Mouse (Mus musculus): ENCODE results near the gene Cldn10. TPM values are rescaled to one million over a fixed set of nuclear protein-coding genes. Genes with fewer than 3 reads are reported as not detected.

Cldn10 gene
- polyA plus RNA-seq, 1 experiment, result 1.4 TPM

- WGBS, result 94% methylated on average over 6 of the region's 6 CpGs
- peaks cover 3% of the 10 kb centered on the region; the same call in 1 of the 2 replicates for H3K4me1 ChIP-seq (ENCODE audit: control insufficient read depth, insufficient read depth, insufficient read length)
- no peaks in the 10 kb centered on the region for H3K27me3 ChIP-seq (ENCODE audit: control insufficient read depth, insufficient read depth, low read length)
- DNase-seq (ENCODE audit: low read depth in 1 of 2, low spot score in 2 of 2), result no peak
- no peak overlapping the region for H3K4me3 ChIP-seq (ENCODE audit: extremely low read depth, insufficient read depth, insufficient read length)
- H3K27ac ChIP-seq (ENCODE audit: insufficient read depth, low read length), result no peak overlapping the region
- H3K36me3 ChIP-seq (ENCODE audit: control insufficient read depth, insufficient read depth, low read length), result no peaks in the 10 kb centered on the region
- TF ChIP-seq CTCF (IDR thresholded peaks at IDR 0.05; ENCODE audit: extremely low read depth, insufficient read depth, insufficient read length, insufficient replicate concordance), result no peak
- no peak for TF ChIP-seq POLR2A (IDR thresholded peaks at IDR 0.05; ENCODE audit: low read depth, low read length)
Measured at GRCm38 (mm10) chr14:118833241-118833640, 45.5 kb downstream of the Cldn10 start.

GRCm38 (mm10) chr14:118834313-118834712 is 46.6 kb downstream of the Cldn10 start:
- WGBS, result 2% methylated on average over 7 of the region's 7 CpGs
- peak overlapping the region; percentile 90 for H3K27ac ChIP-seq (ENCODE audit: insufficient read depth, low read length)
- peak; percentile 26 to 76 for DNase-seq (ENCODE audit: low read depth in 1 of 2, low spot score in 2 of 2)

GRCm38 (mm10) chr14:118836145-118836544 is 48.4 kb downstream of the Cldn10 start:
- no peak overlapping the region for H3K4me3 ChIP-seq (ENCODE audit: extremely low read depth, insufficient read depth, insufficient read length)
- no peaks in the 10 kb centered on the region for H3K27me3 ChIP-seq (ENCODE audit: control insufficient read depth, insufficient read depth, low read length)
- DNase-seq (ENCODE audit: low read depth in 1 of 2, low spot score in 2 of 2), result no peak
- TF ChIP-seq CTCF (IDR thresholded peaks at IDR 0.05; ENCODE audit: extremely low read depth, insufficient read depth, insufficient read length, insufficient replicate concordance) (no peak), POLR2A (IDR thresholded peaks at IDR 0.05; ENCODE audit: low read depth, low read length) (no peak)
- H3K36me3 ChIP-seq (ENCODE audit: control insufficient read depth, insufficient read depth, low read length), result no peaks in the 10 kb centered on the region
- 95% methylated on average over 11 of the region's 11 CpGs for whole genome bisulfite sequencing
- H3K27ac ChIP-seq (ENCODE audit: insufficient read depth, low read length), result no peak overlapping the region
- H3K4me1 ChIP-seq (ENCODE audit: control insufficient read depth, insufficient read depth, insufficient read length), result peaks cover 3% of the 10 kb centered on the region; the same call in 1 of the 2 replicates

More at GRCm38 (mm10) chr14:118834313-118834712, 46.6 kb downstream of the Cldn10 start:
- H3K4me3 ChIP-seq (ENCODE audit: extremely low read depth, insufficient read depth, insufficient read length), result no peak overlapping the region
- peaks cover 3% of the 10 kb centered on the region; the same call in 1 of the 2 replicates for H3K4me1 ChIP-seq (ENCODE audit: control insufficient read depth, insufficient read depth, insufficient read length)
- TF ChIP-seq POLR2A (IDR thresholded peaks at IDR 0.05; ENCODE audit: low read depth, low read length), result no peak
- no peak for TF ChIP-seq CTCF (IDR thresholded peaks at IDR 0.05; ENCODE audit: extremely low read depth, insufficient read depth, insufficient read length, insufficient replicate concordance)
- no peaks in the 10 kb centered on the region for H3K27me3 ChIP-seq (ENCODE audit: control insufficient read depth, insufficient read depth, low read length)
- no peaks in the 10 kb centered on the region for H3K36me3 ChIP-seq (ENCODE audit: control insufficient read depth, insufficient read depth, low read length)

GRCm38 (mm10) chr14:118836754-118837153 is 49.0 kb downstream of the Cldn10 start:
- H3K27ac ChIP-seq (ENCODE audit: insufficient read depth, low read length), result no peak overlapping the region
- TF ChIP-seq CTCF (IDR thresholded peaks at IDR 0.05; ENCODE audit: extremely low read depth, insufficient read depth, insufficient read length, insufficient replicate concordance), result no peak
- TF ChIP-seq POLR2A (IDR thresholded peaks at IDR 0.05; ENCODE audit: low read depth, low read length), result no peak
- H3K36me3 ChIP-seq (ENCODE audit: control insufficient read depth, insufficient read depth, low read length), result no peaks in the 10 kb centered on the region
- no peak overlapping the region for H3K4me3 ChIP-seq (ENCODE audit: extremely low read depth, insufficient read depth, insufficient read length)
- no peak for DNase-seq (ENCODE audit: low read depth in 1 of 2, low spot score in 2 of 2)
- no peaks in the 10 kb centered on the region for H3K27me3 ChIP-seq (ENCODE audit: control insufficient read depth, insufficient read depth, low read length)
- H3K4me1 ChIP-seq (ENCODE audit: control insufficient read depth, insufficient read depth, insufficient read length), result peaks cover 3% of the 10 kb centered on the region; the same call in 1 of the 2 replicates
- WGBS, result 83% methylated on average over 7 of the region's 7 CpGs

- DNase-seq (ENCODE audit: low read depth in 1 of 2, low spot score in 2 of 2), result no peak
- H3K4me3 ChIP-seq (ENCODE audit: extremely low read depth, insufficient read depth, insufficient read length), result no peak overlapping the region
- H3K36me3 ChIP-seq (ENCODE audit: control insufficient read depth, insufficient read depth, low read length), result no peaks in the 10 kb centered on the region
- TF ChIP-seq POLR2A (IDR thresholded peaks at IDR 0.05; ENCODE audit: low read depth, low read length), result no peak
- no peak for TF ChIP-seq CTCF (IDR thresholded peaks at IDR 0.05; ENCODE audit: extremely low read depth, insufficient read depth, insufficient read length, insufficient replicate concordance)
- peaks cover 3% of the 10 kb centered on the region for H3K4me1 ChIP-seq (ENCODE audit: control insufficient read depth, insufficient read depth, insufficient read length)
- 72% methylated on average over 8 of the region's 8 CpGs for WGBS
- no peaks in the 10 kb centered on the region for H3K27me3 ChIP-seq (ENCODE audit: control insufficient read depth, insufficient read depth, low read length)
- H3K27ac ChIP-seq (ENCODE audit: insufficient read depth, low read length), result no peak overlapping the region
Measured at GRCm38 (mm10) chr14:118838556-118839120, 50.9 kb downstream of the Cldn10 start.

- H3K27ac ChIP-seq (ENCODE audit: insufficient read depth, low read length), result no peak overlapping the region
- H3K36me3 ChIP-seq (ENCODE audit: control insufficient read depth, insufficient read depth, low read length), result no peaks in the 10 kb centered on the region
- DNase-seq (ENCODE audit: low read depth in 1 of 2, low spot score in 2 of 2), result no peak
- H3K27me3 ChIP-seq (ENCODE audit: control insufficient read depth, insufficient read depth, low read length), result no peaks in the 10 kb centered on the region
- TF ChIP-seq POLR2A (IDR thresholded peaks at IDR 0.05; ENCODE audit: low read depth, low read length), result no peak
- TF ChIP-seq CTCF (IDR thresholded peaks at IDR 0.05; ENCODE audit: extremely low read depth, insufficient read depth, insufficient read length, insufficient replicate concordance), result no peak
- no peak overlapping the region for H3K4me3 ChIP-seq (ENCODE audit: extremely low read depth, insufficient read depth, insufficient read length)
- 84% methylated on average over 5 of the region's 5 CpGs for WGBS
- H3K4me1 ChIP-seq (ENCODE audit: control insufficient read depth, insufficient read depth, insufficient read length), result peaks cover 2% of the 10 kb centered on the region
Measured at GRCm38 (mm10) chr14:118839416-118839815, 51.7 kb downstream of the Cldn10 start.

- H3K27me3 ChIP-seq (ENCODE audit: control insufficient read depth, insufficient read depth, low read length), result no peaks in the 10 kb centered on the region
- no peak overlapping the region for H3K4me3 ChIP-seq (ENCODE audit: extremely low read depth, insufficient read depth, insufficient read length)
- H3K36me3 ChIP-seq (ENCODE audit: control insufficient read depth, insufficient read depth, low read length), result no peaks in the 10 kb centered on the region
- H3K4me1 ChIP-seq (ENCODE audit: control insufficient read depth, insufficient read depth, insufficient read length), result no peaks in the 10 kb centered on the region; the same call in none of the 2 replicates
- no peak overlapping the region for H3K27ac ChIP-seq (ENCODE audit: insufficient read depth, low read length)
- WGBS, result 100% methylated on average over 1 of the region's 1 CpGs
- TF ChIP-seq POLR2A (IDR thresholded peaks at IDR 0.05; ENCODE audit: low read depth, low read length) (no peak), CTCF (IDR thresholded peaks at IDR 0.05; ENCODE audit: extremely low read depth, insufficient read depth, insufficient read length, insufficient replicate concordance) (no peak)
- no peak for DNase-seq (ENCODE audit: low read depth in 1 of 2, low spot score in 2 of 2)
Measured at GRCm38 (mm10) chr14:118840027-118840426, 52.3 kb downstream of the Cldn10 start.

All from spleen, adult 2 months (tissue).